Mouse (Mus musculus): Measurements from ENCODE around the gene Brap.

DNA sequence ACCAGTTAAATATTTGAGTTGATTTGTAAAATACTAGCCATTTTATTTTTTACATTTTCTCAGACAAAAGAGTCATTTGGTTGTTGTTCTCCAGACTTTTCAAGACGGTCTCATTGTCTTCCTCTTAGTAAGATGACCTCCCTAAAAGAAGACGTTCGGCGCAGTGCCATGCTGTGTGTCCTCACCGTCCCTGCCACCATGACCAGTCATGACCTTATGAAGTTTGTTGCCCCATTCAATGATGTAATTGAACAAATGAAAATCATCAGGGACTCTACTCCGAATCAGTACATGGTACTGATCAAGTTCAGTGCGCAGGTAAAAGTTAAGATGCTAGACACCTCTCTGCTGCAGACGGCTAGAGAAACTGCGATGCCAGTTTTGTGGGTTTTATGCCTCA lies 4.6 kb downstream of the Brap start:
- no peak for TF ChIP-seq CTCF (IDR thresholded peaks at IDR 0.05; ENCODE audit: low read depth, low read length)
- TF ChIP-seq TAL1 (conservative IDR thresholded peaks at IDR 0.05; ENCODE audit: low read depth, low read length): no peak
